Mouse (Mus musculus) activated CD4-positive, CD25-positive, alpha-beta regulatory T cell, adult 4 months (primary cell): Measurements from ENCODE around the gene Wipf2. TPM values are rescaled to one million over a fixed set of nuclear protein-coding genes. Genes with fewer than 3 reads are reported as not detected.
"Not testable (repeated sequence)": the region's sequence is repeated elsewhere in the genome, so short reads cannot be mapped to it uniquely, and the experiment has no call there.

ENCODE experiments used
- ATAC-seq: one replicate; pipeline ENCODE4 v1.8.0; 2017
- polyA plus RNA-seq, 2 experiments: library from polyadenylated mRNA; unstranded; fragments of 100-300 nt; shearing (Covaris generic); gene quantifications; one replicate each; pipeline ENCODE4 v1.2.1; 2017

The Wipf2 gene
- polyA plus RNA-seq, 2 experiments from 2014 or later: 10.9 to 12.3 TPM

- no peak for ATAC-seq
Measured at GRCm38 (mm10) chr11:98932293-98933091, 69.1 kb downstream of the Wipf2 start.

- peak; percentile 33 for ATAC-seq
Measured at GRCm38 (mm10) chr11:98933151-98933550, 69.7 kb downstream of the Wipf2 start.

- not testable (repeated sequence) for ATAC-seq
Measured at GRCm38 (mm10) chr11:98933847-98934246, 70.4 kb downstream of the Wipf2 start.

DNA sequence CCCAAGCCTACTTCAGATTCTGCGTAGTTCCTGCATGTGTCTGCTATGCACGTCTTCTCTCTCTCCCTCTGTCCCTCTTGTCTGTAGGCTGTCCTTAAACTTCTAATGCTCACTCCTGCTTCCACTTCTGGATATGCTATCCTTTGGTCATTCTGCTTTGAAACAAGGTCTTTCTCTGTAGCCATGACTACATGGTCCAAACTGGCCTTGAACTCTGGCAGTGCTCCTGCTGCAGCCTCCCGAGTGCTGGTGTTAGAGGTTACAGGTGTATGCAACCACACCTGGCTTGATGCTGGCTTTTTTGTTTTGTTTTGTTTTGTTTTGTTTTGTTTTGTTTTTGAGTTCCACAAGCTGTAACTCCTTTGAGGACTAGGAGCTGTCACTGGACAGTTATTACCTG is 70.9 kb downstream of the Wipf2 start:
- ATAC-seq: no peak

- ATAC-seq: no peak
Measured at GRCm38 (mm10) chr11:98935123-98935522, 71.7 kb downstream of the Wipf2 start.

- ATAC-seq: no peak
Measured at GRCm38 (mm10) chr11:98936170-98936569, 72.7 kb downstream of the Wipf2 start.

GRCm38 (mm10) chr11:98936606-98937409 is 73.4 kb downstream of the Wipf2 start:
- ATAC-seq: no peak

DNA sequence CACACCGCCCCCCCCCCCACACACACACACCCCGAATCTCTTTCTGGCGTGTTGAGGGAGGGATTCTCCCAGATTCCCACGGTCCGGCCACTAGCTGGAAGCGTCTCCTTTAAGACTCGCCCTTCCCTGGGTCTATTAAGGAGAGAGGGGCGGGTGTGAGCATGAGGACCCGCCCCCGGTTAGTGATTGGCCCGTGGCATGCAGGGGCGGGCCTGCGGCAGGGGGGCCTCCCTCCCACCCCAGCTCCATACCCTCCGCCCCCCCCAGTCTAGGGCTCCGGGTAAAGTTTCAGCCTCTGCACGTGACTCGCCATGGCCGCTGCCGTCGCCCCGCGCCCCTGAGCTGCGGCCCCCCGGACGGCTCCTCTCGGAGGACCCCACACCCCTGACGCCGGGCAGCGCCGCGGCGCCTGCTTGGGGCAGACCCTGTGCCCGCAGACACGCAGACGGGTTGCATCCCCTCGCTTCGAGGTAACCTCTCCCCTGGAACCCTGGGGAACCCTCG is 74.0 kb downstream of the Wipf2 start:
- ATAC-seq: peak; percentile 37

DNA sequence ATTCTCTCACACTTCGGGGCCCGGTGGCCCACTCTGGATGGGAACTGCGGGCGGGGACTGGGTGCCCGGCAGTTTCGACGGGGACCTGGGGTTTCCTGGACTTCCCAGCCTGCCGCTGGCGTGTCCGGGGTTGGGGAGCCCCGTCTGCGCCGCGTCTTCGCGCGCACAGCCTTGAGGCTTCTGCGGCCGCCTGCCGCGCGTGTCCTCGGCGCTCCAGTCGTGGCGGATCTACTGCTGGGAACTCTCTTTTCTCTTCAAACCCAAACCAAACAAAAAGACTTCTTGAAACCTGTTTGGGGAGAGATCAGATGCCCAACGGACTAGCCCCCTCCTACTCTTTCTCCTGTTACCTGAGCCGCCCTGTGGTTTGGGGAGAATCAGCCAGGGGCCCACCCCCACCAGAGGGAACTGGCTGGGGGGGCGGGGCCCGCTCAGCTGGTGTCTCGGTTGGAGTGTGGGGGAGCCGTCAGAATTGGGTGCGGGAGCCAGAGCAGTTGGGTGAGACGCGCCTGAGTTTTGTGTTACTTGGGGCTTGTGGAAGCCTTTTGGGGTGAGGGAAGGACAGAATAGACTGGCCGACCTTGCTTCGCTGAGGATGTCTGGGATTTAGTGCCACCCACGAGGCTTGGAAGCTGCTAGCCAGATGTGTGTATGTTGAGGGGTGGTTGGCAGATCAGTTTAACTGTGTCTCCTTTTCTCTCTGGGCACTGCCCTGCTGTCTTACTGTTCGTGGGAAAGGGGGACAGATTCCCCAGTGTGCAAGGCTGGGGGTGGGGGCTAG is 74.7 kb downstream of the Wipf2 start:
- ATAC-seq: peak; percentile 3

DNA sequence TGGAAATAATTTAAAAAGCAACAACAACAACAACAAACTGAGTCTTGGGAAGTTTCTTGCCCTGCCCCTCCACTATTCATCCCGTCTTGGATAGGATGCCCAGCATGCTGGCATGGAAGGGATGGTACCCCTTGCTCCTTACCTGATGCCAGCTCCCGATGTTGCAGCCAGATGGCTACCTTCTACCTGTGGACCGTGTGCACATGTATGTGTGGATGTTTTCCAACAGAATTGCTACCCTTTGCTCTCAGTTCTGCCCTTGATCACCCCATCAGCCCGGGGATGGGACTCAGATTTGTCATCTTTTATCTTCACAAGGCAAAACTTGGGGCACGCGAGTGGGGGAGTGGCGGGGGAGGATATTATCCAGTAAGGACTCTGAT is 75.3 kb downstream of the Wipf2 start:
- no peak for ATAC-seq

- ATAC-seq: peak; percentile 21
Measured at GRCm38 (mm10) chr11:98939084-98939952, 75.9 kb downstream of the Wipf2 start.

- no peak for ATAC-seq
Measured at GRCm38 (mm10) chr11:98939953-98940641, 76.7 kb downstream of the Wipf2 start.

GRCm38 (mm10) chr11:98940776-98941175 is 77.3 kb downstream of the Wipf2 start:
- no peak for ATAC-seq

GRCm38 (mm10) chr11:98941341-98941825 is 77.9 kb downstream of the Wipf2 start:
- ATAC-seq: no peak

- peak; percentile 32 for ATAC-seq
Measured at GRCm38 (mm10) chr11:98941826-98942550, 78.5 kb downstream of the Wipf2 start.

GRCm38 (mm10) chr11:98942555-98942922 is 79.1 kb downstream of the Wipf2 start:
- ATAC-seq: no peak

DNA sequence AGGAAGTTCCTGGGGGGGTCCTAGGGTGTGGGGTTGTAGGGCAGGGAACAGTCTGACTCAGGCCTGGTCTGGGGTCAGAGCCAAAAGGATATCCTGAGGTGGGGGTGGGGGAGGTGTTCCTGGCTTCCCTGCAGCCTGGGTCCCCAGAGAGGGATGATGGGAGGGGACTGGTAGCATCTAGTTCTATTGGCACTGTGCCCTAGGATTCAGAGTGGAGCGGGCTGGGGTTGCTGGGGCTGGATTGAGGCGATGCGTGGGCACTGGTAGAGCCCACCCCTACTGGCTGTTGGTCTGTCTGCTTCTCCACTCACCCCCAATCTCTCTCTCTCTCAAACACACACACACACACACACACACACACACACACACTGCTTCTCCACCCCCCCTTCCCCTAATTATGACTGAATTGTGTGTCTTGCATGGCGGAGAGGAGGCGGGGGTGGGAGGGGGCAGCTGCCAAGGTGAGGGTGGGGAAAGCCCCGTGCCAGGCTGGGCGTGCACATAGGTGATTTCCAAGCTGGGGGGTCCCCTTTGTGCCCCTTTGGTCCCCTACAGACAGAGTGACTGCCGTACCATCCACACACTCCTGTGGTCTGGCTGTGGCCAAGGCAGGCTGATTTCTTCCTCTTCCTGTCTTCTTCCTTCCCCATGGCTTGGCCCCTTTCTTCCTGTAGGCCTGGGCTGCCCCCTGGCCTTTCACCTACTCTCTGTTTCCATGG is 79.6 kb downstream of the Wipf2 start:
- peak; percentile 29 for ATAC-seq

- no peak for ATAC-seq
Measured at GRCm38 (mm10) chr11:98943741-98944461, 80.5 kb downstream of the Wipf2 start.
